Mouse (Mus musculus) hindbrain, embryonic 11.5 days (tissue): ENCODE data around the gene Pigyl. TPM values are rescaled to one million over a fixed set of nuclear protein-coding genes. Genes with fewer than 3 reads are reported as not detected.
"Not testable (repeated sequence)": the region's sequence is repeated elsewhere in the genome, so short reads cannot be mapped to it uniquely, and the experiment has no call there.

ENCODE experiments used
- ATAC-seq: fragments of 200-750 bp; cut with Nextera tagmentation; 2 replicates; pipeline ENCODE4 v1.8.0; 2017; ENCODE audit warnings: mild to moderate bottlenecking, moderate TSS enrichment, moderate library complexity; ENCODE audit not compliant: low FRiP score
- DNase-seq: peaks from one replicate; pipeline ENCODE4 v3.0.0-alpha.2; 2015; ENCODE audit warnings: low spot score
- H3K27ac ChIP-seq: fragments of 300-500 bp; sonication (generic); 2 replicates; pipeline ENCODE4 v1.5.1; 2014; ENCODE audit warnings: mild to moderate bottlenecking, low read depth, low read length
- H3K27me3 ChIP-seq: fragments of 300-500 bp; sonication (generic); 2 replicates; pipeline ENCODE4 v1.6.1; 2014; ENCODE audit warnings: mild to moderate bottlenecking, low read length, moderate library complexity, mixed read lengths; ENCODE audit not compliant: control insufficient read depth, insufficient read depth
- H3K36me3 ChIP-seq: fragments of 300-500 bp; sonication (generic); 2 replicates; pipeline ENCODE4 v1.6.1; 2014; ENCODE audit warnings: mild to moderate bottlenecking, low read length, moderate library complexity, mixed read lengths; ENCODE audit not compliant: control insufficient read depth, insufficient read depth
- H3K4me1 ChIP-seq: fragments of 300-500 bp; sonication (generic); replicated peaks from 2 replicates; pipeline ENCODE4 v1.6.1; 2014; ENCODE audit warnings: low read length, mixed read lengths; ENCODE audit not compliant: control insufficient read depth, insufficient read depth
- H3K4me2 ChIP-seq: fragments of 300-500 bp; sonication (generic); replicated peaks from 2 replicates; pipeline ENCODE4 v1.6.1; 2014; ENCODE audit warnings: mild to moderate bottlenecking, low read depth, low read length
- H3K4me3 ChIP-seq: fragments of 300-500 bp; sonication (generic); 2 replicates; pipeline ENCODE4 v1.5.1; 2014; ENCODE audit warnings: low read depth, low read length
- H3K9ac ChIP-seq: fragments of 300-500 bp; sonication (generic); 2 replicates; pipeline ENCODE4 v1.6.1; 2014; ENCODE audit warnings: low read depth, low read length
- H3K9me3 ChIP-seq: fragments of 300-500 bp; sonication (generic); 2 replicates; pipeline ENCODE4 v1.6.1; 2016; ENCODE audit warnings: low read length; ENCODE audit not compliant: control insufficient read depth
- WGBS: fragments of 180-500 bp; shearing (Covaris S2); extraction: QIAGEN DNeasy Blood & Tissue Kit; methylation state at CpG from one replicate; pipeline ENCODE4 v1.1.7; 2014; 5-methylcytosine and 5-hydroxymethylcytosine counted together
- polyA plus RNA-seq: library from polyadenylated mRNA; unstranded; fragments of >200 nt; fragmentation: Nextera tagmentation; extraction: Ambion mirVana; gene quantifications from 2 replicates; pipeline ENCODE4 v1.2.1, GENCODE M21; 2014

Gene Pigyl
- polyA plus RNA-seq, 1 experiment from 2014 or later, result 64.1 TPM

DNA sequence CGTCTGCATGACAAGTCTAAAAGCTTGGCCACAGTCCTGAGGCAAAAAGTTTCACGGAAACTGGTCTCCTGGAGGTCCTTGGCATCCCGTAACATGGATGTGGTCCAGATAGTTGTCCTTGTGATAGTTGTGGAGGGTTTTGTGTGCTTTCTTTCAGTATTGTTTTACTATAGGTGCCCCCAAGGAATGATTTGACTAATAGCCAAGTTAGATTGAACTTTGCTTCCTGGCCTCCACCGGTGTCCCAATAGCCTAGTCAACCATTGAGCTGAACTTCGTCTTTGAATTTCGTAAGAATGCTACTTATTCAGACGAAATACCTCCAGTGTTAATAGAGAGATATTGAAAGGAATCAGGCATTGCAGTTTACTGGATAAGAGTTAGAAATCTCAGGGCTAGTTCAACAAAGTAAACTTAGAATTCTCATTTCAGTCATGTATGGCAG, 6.4 kb upstream of the Pigyl start:
- not testable (repeated sequence) for DNase-seq, H3K9me3 ChIP-seq, H3K27ac ChIP-seq, H3K4me3 ChIP-seq, H3K4me1 ChIP-seq, H3K4me2 ChIP-seq, ATAC-seq, H3K27me3 ChIP-seq, H3K36me3 ChIP-seq, H3K9ac ChIP-seq
- 90% methylated on average over 7 of the region's 7 CpGs for WGBS

DNA sequence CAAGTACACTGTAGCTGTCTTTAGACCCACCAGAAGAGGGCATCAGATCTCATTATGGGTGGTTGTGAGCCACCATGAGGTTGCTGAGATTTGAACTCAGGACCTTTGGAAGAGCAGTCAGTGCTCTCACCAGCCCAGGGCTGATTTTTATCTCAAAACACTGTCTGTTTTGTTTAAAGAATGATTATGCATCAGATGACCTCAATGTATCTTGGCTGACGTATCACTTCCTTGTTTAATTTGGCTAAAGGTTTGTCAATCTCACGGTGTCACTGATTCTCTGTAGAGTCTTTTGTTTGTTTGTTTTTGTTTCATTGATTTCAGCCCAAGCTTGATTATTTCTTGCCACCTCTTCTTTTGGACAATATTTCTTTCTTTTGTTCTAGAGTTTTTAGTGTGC, 5.7 kb upstream of the Pigyl start:
- DNase-seq (no peak), ATAC-seq (no peak)
- H3K9ac ChIP-seq, result no peak overlapping the region

DNA sequence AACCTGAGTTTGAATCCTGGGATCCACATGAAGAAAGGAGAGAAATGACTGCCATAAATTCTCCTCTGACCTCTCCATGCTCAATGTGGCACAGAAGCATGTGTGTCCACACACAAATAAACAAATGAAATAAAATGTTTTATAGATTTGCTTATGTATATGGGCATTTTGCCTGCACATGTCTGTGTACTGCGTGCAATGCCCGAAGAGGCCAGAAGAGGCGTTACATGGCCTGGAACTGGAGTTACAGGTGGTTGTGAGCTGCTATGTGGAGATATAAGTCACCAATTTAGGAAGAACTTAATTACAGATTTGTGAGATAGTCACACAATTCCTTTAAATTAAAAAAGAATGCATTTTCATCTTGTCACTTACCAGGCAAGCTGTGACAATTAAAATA, 2.8 kb upstream of the Pigyl start:
- WGBS, result 92% methylated on average over 3 of the region's 3 CpGs
- no peaks in the 10 kb centered on the region for H3K9me3 ChIP-seq

More for the DNA sequence above, 5.7 kb upstream of the Pigyl start:
- H3K4me1 ChIP-seq, result no peaks in the 10 kb centered on the region
- no peaks in the 10 kb centered on the region for H3K9me3 ChIP-seq
- no peak overlapping the region for H3K4me3 ChIP-seq
- H3K4me2 ChIP-seq, result no peak overlapping the region
- H3K27me3 ChIP-seq, result no peaks in the 10 kb centered on the region
- H3K36me3 ChIP-seq, result no peaks in the 10 kb centered on the region
- H3K27ac ChIP-seq, result no peak overlapping the region
- WGBS, result 95% methylated on average over 2 of the region's 2 CpGs

DNA sequence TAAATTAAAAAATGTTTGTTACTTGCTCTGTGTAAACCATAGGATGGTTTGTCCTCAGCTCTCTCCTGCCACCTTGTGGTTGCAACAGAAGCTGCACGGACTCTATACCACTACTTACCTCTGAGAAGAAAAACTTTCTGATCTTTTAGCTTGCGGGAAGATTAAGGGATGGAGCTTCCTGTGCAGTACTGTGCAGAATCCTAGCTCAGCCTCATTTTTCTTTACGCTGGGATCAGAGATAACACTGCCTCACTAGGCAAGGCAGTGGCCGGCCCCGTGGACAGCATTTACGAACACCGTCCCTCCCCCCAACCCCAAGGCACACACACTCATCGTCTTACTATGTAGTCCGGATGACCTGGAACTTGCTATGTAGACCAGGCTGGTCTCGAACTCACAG, 1.0 kb upstream of the Pigyl start:
- Histone ChIP-seq H3K4me3 (no peak overlapping the region), H3K27ac (no peak overlapping the region), H3K4me2 (0 out of 2 replicates have a peak overlapping the region, but pooled peaks have one; percentile 14), H3K36me3 (no peaks in the 10 kb centered on the region), H3K4me1 (no peaks in the 10 kb centered on the region; the same call in 1 of the 2 replicates), H3K27me3 (no peaks in the 10 kb centered on the region), H3K9me3 (no peaks in the 10 kb centered on the region), H3K9ac (no peak overlapping the region)
- WGBS, result 33% methylated on average over 10 of the region's 10 CpGs
- ATAC-seq, result peak; percentile 5; the same call in 1 of the 2 replicates
- DNase-seq, result peak; percentile 80

More for the DNA sequence above, 2.8 kb upstream of the Pigyl start:
- H3K27me3 ChIP-seq, result no peaks in the 10 kb centered on the region
- no peaks in the 10 kb centered on the region; the same call in 1 of the 2 replicates for H3K4me1 ChIP-seq
- H3K4me2 ChIP-seq, result no peak overlapping the region
- ATAC-seq, result no peak
- no peak overlapping the region for H3K4me3 ChIP-seq
- H3K27ac ChIP-seq, result no peak overlapping the region
- no peak for DNase-seq
- H3K36me3 ChIP-seq, result no peaks in the 10 kb centered on the region
- no peak overlapping the region for H3K9ac ChIP-seq

DNA sequence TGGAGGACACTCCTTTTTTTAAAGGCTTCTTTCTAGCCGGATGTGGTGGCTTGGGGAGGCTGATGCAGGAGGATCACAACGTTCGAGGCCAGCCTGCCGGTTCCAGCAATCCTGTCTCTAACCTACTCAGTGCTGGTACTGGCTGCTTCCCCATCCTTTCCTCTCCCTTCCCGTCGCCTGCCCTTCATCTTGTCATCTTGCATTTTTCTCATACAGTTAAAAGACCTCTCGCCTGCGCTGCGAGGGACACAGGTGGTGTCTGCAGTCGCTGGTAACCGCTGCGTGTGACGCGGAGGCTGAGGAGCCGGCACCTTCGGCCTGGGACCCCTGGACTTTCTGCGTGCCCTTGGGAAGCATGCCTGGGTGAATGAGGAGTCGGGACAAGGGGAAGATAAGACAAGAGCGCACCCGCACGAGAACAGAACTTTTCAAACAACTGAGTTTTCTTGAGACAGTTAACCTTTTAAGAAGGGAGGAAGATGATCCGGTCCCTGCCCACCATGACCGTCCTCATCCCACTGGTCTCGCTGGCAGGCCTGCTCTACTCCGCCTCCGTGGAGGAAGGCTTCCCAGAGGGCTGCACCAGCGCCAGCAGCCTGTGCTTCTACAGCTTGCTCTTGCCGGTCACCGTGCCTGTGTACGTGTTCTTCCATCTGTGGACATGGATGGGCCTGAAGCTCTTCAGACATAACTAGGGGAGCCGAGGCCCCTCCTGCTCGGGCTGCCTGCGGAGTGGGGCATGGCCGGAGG, 1.0 kb downstream of the Pigyl start:
- H3K4me3 ChIP-seq, result peak overlapping the region; percentile 63
- peak overlapping the region; percentile 71 for H3K4me2 ChIP-seq
- ATAC-seq, result no peak
- no peaks in the 10 kb centered on the region for H3K27me3 ChIP-seq
- no peak for DNase-seq
- H3K4me1 ChIP-seq, result no peaks in the 10 kb centered on the region; the same call in 1 of the 2 replicates
- 66% methylated on average over 34 of the region's 34 CpGs for WGBS
- H3K9me3 ChIP-seq, result no peaks in the 10 kb centered on the region
- no peaks in the 10 kb centered on the region for H3K36me3 ChIP-seq
- H3K9ac ChIP-seq, result peak overlapping the region; percentile 75; the same call in 1 of the 2 replicates
- no peak overlapping the region for H3K27ac ChIP-seq

DNA sequence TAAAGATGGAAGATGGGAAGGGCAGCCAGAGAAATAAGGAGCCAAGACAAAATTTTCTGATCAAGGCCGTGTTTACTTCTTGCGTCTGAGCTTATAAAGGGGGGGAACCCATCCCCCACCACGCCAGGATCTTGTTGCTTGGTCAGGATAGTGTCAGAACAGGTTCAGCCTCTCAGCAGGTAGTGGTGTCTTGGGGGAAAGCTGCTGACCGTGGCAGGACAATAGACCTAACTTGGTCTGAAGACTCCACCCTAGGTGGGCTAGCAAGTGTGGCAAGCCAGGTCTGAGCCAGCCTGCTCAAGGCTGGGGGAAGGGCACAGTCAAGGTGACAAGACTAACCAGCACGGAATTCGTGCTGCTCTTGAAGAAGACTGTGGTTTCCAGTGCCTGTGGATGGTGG, 4.7 kb downstream of the Pigyl start:
- no peak overlapping the region for H3K9ac ChIP-seq
- no peaks in the 10 kb centered on the region for H3K9me3 ChIP-seq
- H3K27ac ChIP-seq, result no peak overlapping the region
- H3K4me1 ChIP-seq, result no peaks in the 10 kb centered on the region; the same call in 1 of the 2 replicates
- no peaks in the 10 kb centered on the region for H3K36me3 ChIP-seq
- ATAC-seq (no peak), DNase-seq (no peak)
- H3K4me2 ChIP-seq, result no peak overlapping the region
- H3K27me3 ChIP-seq, result no peaks in the 10 kb centered on the region; the same call in 1 of the 2 replicates
- H3K4me3 ChIP-seq, result no peak overlapping the region
- 36% methylated on average over 6 of the region's 6 CpGs for WGBS

DNA sequence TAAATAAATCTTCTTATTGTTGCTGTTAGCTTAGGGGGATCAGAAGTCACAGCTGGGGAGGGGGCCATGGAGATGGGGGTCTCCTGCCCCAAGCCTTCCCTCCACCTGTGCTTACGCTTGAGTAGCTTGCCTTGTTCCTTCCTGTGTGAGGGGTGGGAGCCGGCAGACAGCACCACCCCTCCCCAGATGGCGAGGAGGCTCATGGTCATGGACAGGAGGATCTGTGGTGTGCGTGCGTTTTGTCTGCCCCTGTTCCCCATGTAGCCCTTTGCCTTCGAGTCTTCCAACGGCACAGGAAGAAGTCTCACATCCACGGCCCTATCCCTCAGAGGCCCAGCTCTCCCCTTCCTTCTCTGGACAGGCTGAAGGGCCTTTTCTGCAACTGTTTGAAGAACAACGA, 5.7 kb downstream of the Pigyl start:
- DNase-seq (no peak), ATAC-seq (no peak)
- H3K9ac ChIP-seq, result no peak overlapping the region
- H3K36me3 ChIP-seq, result no peaks in the 10 kb centered on the region
- WGBS, result 87% methylated on average over 9 of the region's 9 CpGs
- H3K4me3 ChIP-seq, result no peak overlapping the region
- H3K9me3 ChIP-seq, result no peaks in the 10 kb centered on the region
- no peaks in the 10 kb centered on the region for H3K4me1 ChIP-seq
- no peak overlapping the region for H3K27ac ChIP-seq
- no peaks in the 10 kb centered on the region; the same call in 1 of the 2 replicates for H3K27me3 ChIP-seq
- no peak overlapping the region for H3K4me2 ChIP-seq

DNA sequence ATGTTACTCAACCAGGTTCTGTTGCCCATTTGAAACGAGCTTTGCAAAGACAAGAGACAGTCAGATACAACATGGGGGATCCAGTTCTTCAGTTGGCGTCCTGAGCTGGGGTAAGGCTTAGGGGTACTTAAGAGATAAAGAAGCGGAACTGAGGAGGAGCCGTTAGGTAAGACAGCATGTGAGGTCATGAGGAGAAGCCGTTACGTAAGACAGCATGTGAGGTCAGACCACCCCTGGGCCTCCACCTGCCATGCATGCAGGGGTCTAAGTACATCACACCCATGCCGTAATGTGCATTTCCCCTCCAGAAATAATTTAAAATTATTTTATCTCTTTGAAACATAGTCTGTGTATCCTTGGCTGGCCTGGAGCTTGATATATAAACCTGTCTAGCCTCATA, 6.3 kb downstream of the Pigyl start:
- DNase-seq, result no peak
- H3K36me3 ChIP-seq, result no peaks in the 10 kb centered on the region
- H3K27ac ChIP-seq, result no peak overlapping the region
- H3K4me2 ChIP-seq, result no peak overlapping the region
- no peak overlapping the region for H3K4me3 ChIP-seq
- ATAC-seq, result no peak
- H3K9me3 ChIP-seq, result no peaks in the 10 kb centered on the region
- H3K4me1 ChIP-seq, result no peaks in the 10 kb centered on the region
- WGBS, result 87% methylated on average over 7 of the region's 7 CpGs
- H3K9ac ChIP-seq, result no peak overlapping the region
- no peaks in the 10 kb centered on the region; the same call in 1 of the 2 replicates for H3K27me3 ChIP-seq
